16 mouse cellular contexts compared by ENCODE assay signal in the genomic region with DNA sequence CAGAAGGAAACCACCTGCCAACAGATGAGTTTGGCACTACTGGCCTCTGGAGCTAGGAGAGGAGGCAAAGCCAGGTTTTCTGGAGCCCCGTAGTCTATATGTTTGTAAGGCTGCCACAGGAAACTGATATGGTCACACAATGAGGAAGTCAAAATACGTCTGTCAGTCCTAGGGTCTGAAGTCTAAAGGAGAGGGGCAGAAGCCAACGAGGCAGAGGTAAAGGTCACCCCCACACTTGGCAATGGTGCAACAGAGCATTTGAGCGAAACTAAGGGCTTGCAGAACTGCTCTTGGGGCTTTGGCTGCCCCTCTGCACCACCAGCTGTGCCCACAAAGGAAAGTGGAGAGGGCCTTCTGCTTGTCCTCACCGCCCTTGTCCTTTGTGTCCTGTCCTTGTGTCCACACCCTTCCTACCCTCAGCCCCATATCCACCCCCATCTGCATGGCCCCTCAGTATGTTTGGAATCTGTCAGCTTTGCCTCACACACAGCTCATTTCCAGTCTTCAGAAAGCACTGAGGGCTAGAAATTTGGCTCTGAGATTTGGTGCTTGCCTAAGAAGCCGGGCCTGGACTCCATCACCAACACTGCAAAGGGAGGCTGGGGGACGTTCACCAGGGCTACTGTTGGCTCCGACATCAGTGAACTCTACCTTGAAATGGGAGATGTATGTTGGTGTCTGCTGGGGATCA. TPM values are rescaled to one million over a fixed set of nuclear protein-coding genes. Genes with fewer than 3 reads are reported as not detected.
DNase-seq lines count a peak whose midpoint lies in the region; ATAC-seq lines count a peak whose summit lies in the region.
"Had no signal": no experiment of that assay in that cellular context is flagged by ENCODE, and none has a peak within 500 bp of the region (broad histone marks: within the 10 kb centered on the region; RNA-seq: fewer than 3 reads in every experiment).

No protein-coding gene starts in this region.

- 0 out of 2 replicates have a peak, but pooled peaks cover 5% of the 10 kb centered on the region for H3K36me3 ChIP-seq in lung, embryonic 15.5 days
- peaks cover 36% of the 10 kb centered on the region for H3K36me3 ChIP-seq in megakaryocyte, embryonic 14.5 days (replicated peaks; ENCODE audit: low read length)
- peaks cover 32% of the 10 kb centered on the region for H3K36me3 ChIP-seq in hindbrain, embryonic 14.5 days (replicated peaks; ENCODE audit: control insufficient read depth, insufficient read depth)

- no peak overlapping the region for H3K4me3 ChIP-seq in lung, embryonic 15.5 days
- peak overlapping the region; percentile 2 for H3K4me3 ChIP-seq in megakaryocyte, embryonic 14.5 days (replicated peaks)
- H3K4me3 ChIP-seq in hindbrain, embryonic 14.5 days (replicated peaks; ENCODE audit: low read length) = no peak overlapping the region
- H3K4me3 ChIP-seq: embryonic facial prominence, embryonic 15.5 days; limb, embryonic 15.5 days; myocyte had no signal

- no peaks in the 10 kb centered on the region for H3K9me3 ChIP-seq in lung, embryonic 15.5 days
- H3K9me3 ChIP-seq in megakaryocyte, embryonic 14.5 days = 0 out of 2 replicates have a peak, but pooled peaks cover 3% of the 10 kb centered on the region
- no peaks in the 10 kb centered on the region for H3K9me3 ChIP-seq in hindbrain, embryonic 14.5 days (ENCODE audit: control insufficient read depth, low read length)
- H3K9me3 ChIP-seq: embryonic facial prominence, embryonic 15.5 days; limb, embryonic 15.5 days had no signal

- no peaks in the 10 kb centered on the region for H3K27me3 ChIP-seq in lung, embryonic 15.5 days
- no peaks in the 10 kb centered on the region for H3K27me3 ChIP-seq in megakaryocyte, embryonic 14.5 days (replicated peaks)
- no peaks in the 10 kb centered on the region for H3K27me3 ChIP-seq in hindbrain, embryonic 14.5 days (ENCODE audit: control insufficient read depth, insufficient read depth, low read length)
- H3K27me3 ChIP-seq: embryonic facial prominence, embryonic 15.5 days; limb, embryonic 15.5 days had no signal

- no peak overlapping the region for H3K4me2 ChIP-seq in lung, embryonic 15.5 days
- no peak overlapping the region for H3K4me2 ChIP-seq in hindbrain, embryonic 14.5 days (replicated peaks)
- H3K4me2 ChIP-seq: embryonic facial prominence, embryonic 15.5 days; limb, embryonic 15.5 days; midbrain, embryonic 11.5 days had no signal

- ATAC-seq in lung, embryonic 15.5 days (ENCODE audit: borderline replicate concordance, extremely low read depth, low FRiP score, low TSS enrichment) = peak; percentile 82
- no peak for ATAC-seq in hindbrain, embryonic 14.5 days (ENCODE audit: low FRiP score)
- ATAC-seq: inflammation-experienced regulatory T-cells, adult 6 months had no signal

- H3K4me1 ChIP-seq in lung, embryonic 15.5 days = peaks cover 39% of the 10 kb centered on the region
- H3K4me1 ChIP-seq in megakaryocyte, embryonic 14.5 days = peaks cover 30% of the 10 kb centered on the region
- H3K4me1 ChIP-seq in hindbrain, embryonic 14.5 days (replicated peaks; ENCODE audit: control insufficient read depth, insufficient read depth, low read length) = no peaks in the 10 kb centered on the region
- H3K4me1 ChIP-seq: embryonic facial prominence, embryonic 15.5 days had no signal

- peak overlapping the region; percentile 84 for H3K27ac ChIP-seq in lung, embryonic 15.5 days
- H3K27ac ChIP-seq in hindbrain, embryonic 14.5 days = no peak overlapping the region
- H3K27ac ChIP-seq: embryonic facial prominence, embryonic 15.5 days; kidney, postnatal 0 days; limb, embryonic 15.5 days had no signal

- peak; percentile 71 to 72 for DNase-seq in cerebellum, postnatal 10 days
- no peak for DNase-seq in cerebellum, adult 11-12 months
- DNase-seq in left cerebral cortex, postnatal 4 days = peak; percentile 40
- DNase-seq in left cerebral cortex, postnatal 36 days (ENCODE audit: low spot score in 2 of 2) = no peak
- no peak for DNase-seq in adrenal gland, postnatal 25 days
- DNase-seq in hindbrain, embryonic 14.5 days (ENCODE audit: low spot score) = no peak
- DNase-seq: heart, postnatal 4 days; thymus, postnatal 4 days had no signal

- WGBS in lung, embryonic 15.5 days = 31% methylated on average over 8 of the region's 8 CpGs
- WGBS in hindbrain, embryonic 14.5 days = 80% methylated on average over 8 of the region's 8 CpGs

- intact Hi-C loops in left cerebral cortex, postnatal 4 days (cut with DNase I) = loop anchor here (10.0 kb wide), 1 partner anchor 297 kb away; no protein-coding TSS in a partner anchor
- intact Hi-C loops in left cerebral cortex, postnatal 36 days (cut with DNase I) = no loop called here

- H3K9ac ChIP-seq in lung, embryonic 15.5 days = no peak overlapping the region
- H3K9ac ChIP-seq in hindbrain, embryonic 14.5 days = no peak overlapping the region
- H3K9ac ChIP-seq: embryonic facial prominence, embryonic 15.5 days; limb, embryonic 15.5 days had no signal

RNA-seq across cellular contexts. Expression of a gene that starts 24.4 kb away (rescaled TPM):
- total RNA-seq in left cerebral cortex, postnatal 4 days (2021) = 10 to 100 TPM; 53.3 to 58.4 TPM
- total RNA-seq in left cerebral cortex, postnatal 36 days (2021) = 10 to 100 TPM; 40.2 to 40.3 TPM
- polyA plus RNA-seq in lung, embryonic 15.5 days (2015; fragmentation: Nextera tagmentation; extraction: Ambion mirVana) = 45.2 and 47.3 TPM in 2 replicates
- polyA plus RNA-seq in megakaryocyte, embryonic 14.5 days (2012; ENCODE audit: insufficient read depth, low replicate concordance) = 1.5 and 2.5 TPM in 2 replicates
- total RNA-seq in adrenal gland, postnatal 25 days (2021) = 53.3 and 63.5 TPM in 2 replicates
- 21.2 and 23.2 TPM in 2 replicates for polyA plus RNA-seq in hindbrain, embryonic 14.5 days (2014; fragmentation: Nextera tagmentation; extraction: Ambion mirVana)

Comparison
In these comparisons a context has a peak if more than half of its experiments do, and no peak if none do; other contexts are left out.
1. DNase-seq: peak in cerebellum, postnatal 10 days (2 of 2) and left cerebral cortex, postnatal 4 days (single experiment); none in cerebellum, adult 11-12 months (single experiment), left cerebral cortex, postnatal 36 days (0 of 2), adrenal gland, postnatal 25 days (single experiment) and hindbrain, embryonic 14.5 days (single experiment).